Mouse (Mus musculus): ENCODE results near the gene Rtl8a.
"Not testable (repeated sequence)": the region's sequence is repeated elsewhere in the genome, so short reads cannot be mapped to it uniquely, and the experiment has no call there.

DNA sequence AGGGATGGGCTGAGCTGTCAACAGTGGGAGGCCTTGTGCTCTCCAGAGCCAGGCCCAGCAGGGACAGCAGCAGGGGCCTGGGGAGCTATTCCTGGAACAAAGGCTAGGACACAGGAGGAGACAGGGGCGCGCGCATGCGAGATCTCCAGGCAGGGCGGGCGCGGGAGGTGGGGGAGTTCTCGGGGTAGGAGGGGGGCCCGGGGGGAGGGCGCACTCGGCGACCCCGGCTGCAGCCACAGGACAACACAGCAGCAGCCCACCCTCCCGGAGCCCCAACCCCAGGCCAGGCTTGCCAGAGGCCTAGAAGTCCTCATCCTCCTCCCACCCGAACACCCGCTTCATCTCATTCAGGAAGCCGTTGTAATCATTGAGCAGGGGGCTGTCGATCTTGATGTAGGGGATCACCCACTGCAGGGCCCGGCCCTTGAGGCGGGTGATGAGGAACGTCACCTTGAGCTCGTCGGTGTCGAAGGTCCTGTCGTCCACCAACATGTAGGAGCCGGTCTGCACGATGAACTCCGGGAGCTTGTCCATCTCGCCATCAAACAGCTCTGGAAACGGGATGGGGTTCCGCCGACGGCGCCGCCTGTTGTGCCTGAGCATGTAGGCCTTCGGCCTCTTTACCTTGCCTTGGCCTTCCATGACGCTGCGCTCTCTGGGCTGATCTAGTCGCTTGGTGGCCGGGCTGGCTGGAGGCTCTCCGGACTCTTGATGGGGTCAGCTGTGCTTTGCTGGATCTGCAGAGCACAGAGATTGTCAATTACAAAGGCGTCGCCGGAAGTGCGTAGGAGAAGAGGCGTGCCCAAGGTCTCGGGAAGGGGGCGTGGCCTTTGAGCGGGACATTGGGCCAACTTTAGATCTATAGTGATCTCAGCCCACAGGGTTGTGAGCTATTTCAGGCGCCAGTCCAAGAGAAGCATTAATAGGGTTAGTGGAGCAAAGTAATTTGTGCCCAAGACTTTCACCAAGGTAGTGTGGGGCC is at the start of gene Rtl8a:
- not testable (repeated sequence) for TF ChIP-seq POLR2A (IDR thresholded peaks at IDR 0.05; ENCODE audit: borderline replicate concordance, control insufficient read depth, low read depth, low read length); CTCF (IDR thresholded peaks at IDR 0.05; ENCODE audit: control insufficient read depth, insufficient read depth, low read length)

All from bone marrow, adult 2 months (tissue).